Mouse (Mus musculus): Measurements from ENCODE around the gene Mogs.

DNA sequence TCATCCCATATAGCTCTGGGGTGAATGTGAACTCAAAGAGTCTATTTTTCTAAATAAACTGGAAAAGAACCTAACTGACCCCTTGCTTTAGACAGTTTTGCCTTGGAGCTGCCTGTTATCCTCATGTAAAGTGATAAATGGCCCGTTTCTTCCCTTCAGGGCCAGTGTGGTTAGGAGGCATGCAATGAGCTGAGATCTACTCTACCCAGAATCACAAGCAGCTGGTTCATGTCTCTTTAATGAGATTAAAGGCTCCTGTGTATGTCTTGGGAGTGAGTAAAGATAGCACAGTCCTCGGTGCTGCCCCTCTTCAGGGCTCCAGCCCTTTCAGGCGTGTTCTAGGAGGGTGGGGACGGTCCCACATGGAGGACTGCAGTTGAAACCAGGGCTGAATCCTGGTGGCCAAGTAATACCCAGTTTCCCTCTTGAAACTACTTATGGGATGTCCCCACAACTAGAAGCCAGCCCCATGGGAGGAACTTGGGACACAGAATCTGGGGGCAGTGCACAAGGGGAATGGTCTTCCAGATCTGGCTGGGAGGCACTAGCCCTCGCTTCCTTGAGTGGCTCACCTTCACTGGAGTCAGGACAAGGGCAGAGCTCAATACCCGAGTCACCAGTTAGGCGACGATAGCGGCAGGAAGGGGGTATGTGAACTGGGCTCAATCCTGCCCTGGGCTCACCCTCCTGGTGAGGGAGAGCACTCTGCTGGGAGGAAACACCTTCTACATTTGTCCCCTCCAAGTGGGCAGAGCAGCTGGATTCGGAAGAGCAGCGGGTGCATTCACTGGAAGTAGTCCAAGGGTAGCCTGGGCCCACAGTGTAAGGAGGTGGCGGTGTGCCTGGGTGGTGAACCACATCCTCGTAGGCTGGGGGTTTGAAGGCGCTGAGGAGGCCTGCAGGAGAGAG lies 3.8 kb downstream of the Mogs start:
- TF ChIP-seq POLR2A (IDR thresholded peaks at IDR 0.05; ENCODE audit: extremely low read depth, insufficient read depth, low read length) = no peak
- no peak for TF ChIP-seq CTCF (IDR thresholded peaks at IDR 0.05; ENCODE audit: extremely low read depth, insufficient read depth, low read length)

All from cortical plate, adult 2 months (tissue).